Mouse (Mus musculus) forebrain, postnatal 0 days (tissue): ENCODE measurements around the gene BC024978. TPM values are rescaled to one million over a fixed set of nuclear protein-coding genes. Genes with fewer than 3 reads are reported as not detected.
A peak's percentile ranks its signal among the peaks of the same experiment; 100 is the strongest.

Source experiments
- ATAC-seq: fragments of 200-750 bp; cut with Nextera tagmentation; 2 replicates; pipeline ENCODE4 v1.8.0; 2017; ENCODE audit warnings: mild to moderate bottlenecking, moderate library complexity
- DNase-seq: peaks from one replicate; pipeline ENCODE4 v3.0.0-alpha.2; 2015
- H3K27ac ChIP-seq: fragments of 300-500 bp; sonication (generic); 2 replicates; pipeline ENCODE4 v1.5.1; 2014; ENCODE audit warnings: low read depth, mild to moderate bottlenecking, antibody characterized with exemption, low read length, moderate library complexity, mixed read lengths
- H3K27me3 ChIP-seq: fragments of 300-500 bp; sonication (generic); 2 replicates; pipeline ENCODE4 v1.6.1; 2014; ENCODE audit warnings: mild to moderate bottlenecking, low read length, mixed read lengths; ENCODE audit not compliant: insufficient read depth
- H3K36me3 ChIP-seq: fragments of 300-500 bp; sonication (generic); 2 replicates; pipeline ENCODE4 v1.6.1; 2014; ENCODE audit warnings: mild to moderate bottlenecking, moderate library complexity; ENCODE audit not compliant: insufficient read depth
- H3K4me1 ChIP-seq: fragments of 300-500 bp; sonication (generic); 2 replicates; pipeline ENCODE4 v1.6.1; 2014; ENCODE audit warnings: antibody characterized with exemption; ENCODE audit not compliant: insufficient read depth
- H3K4me2 ChIP-seq: fragments of 300-500 bp; sonication (generic); 2 replicates; pipeline ENCODE4 v1.6.1; 2014; ENCODE audit warnings: low read depth, mild to moderate bottlenecking, moderate library complexity
- H3K4me3 ChIP-seq: fragments of 300-500 bp; sonication (generic); 2 replicates; pipeline ENCODE4 v1.5.1; 2014; ENCODE audit warnings: low read depth, low read length, mixed read lengths
- H3K9ac ChIP-seq: fragments of 300-500 bp; sonication (generic); 2 replicates; pipeline ENCODE4 v1.6.1; 2014; ENCODE audit warnings: mild to moderate bottlenecking
- H3K9me3 ChIP-seq: fragments of 300-500 bp; sonication (generic); 2 replicates; pipeline ENCODE4 v1.6.1; 2016; ENCODE audit warnings: low read length
- CTCF ChIP-seq: sonication (generic); IDR thresholded peaks from 2 replicates; pipeline ENCODE4 v1.5.1; 2016; ENCODE audit warnings: antibody characterized with exemption, control low read depth, low read depth
- WGBS: fragments of 180-500 bp; shearing (Covaris S2); extraction: QIAGEN DNeasy Blood & Tissue Kit; methylation state at CpG from one replicate; pipeline ENCODE4 v1.1.7; 2014; 5-methylcytosine and 5-hydroxymethylcytosine counted together
- polyA plus RNA-seq: library from polyadenylated mRNA; unstranded; fragments of >200 nt; fragmentation: Nextera tagmentation; extraction: Ambion mirVana; gene quantifications from 2 replicates; pipeline ENCODE4 v1.2.1, GENCODE M21; 2015
- total RNA-seq: library from RNA; depleted of rRNA; stranded (reverse); fragments of >200 nt; gene quantifications from 2 replicates; pipeline ENCODE4 v1.2.3, GENCODE M21; 2014; rRNA removed

Gene BC024978
- total RNA-seq = 5.7 and 5.8 TPM in 2 replicates
- polyA plus RNA-seq = 2.0 TPM in 2 replicates

GRCm38 (mm10) chr7:27195681-27196611, at the start of gene BC024978, which contains the start of gene Snrpa:
TSS of gene BC024978 (plus strand) at chr7:27195781.
TSS of gene Snrpa (minus strand) at chr7:27196271.
- peak; percentile 97 for ATAC-seq
- no peaks in the 10 kb centered on the region for H3K9me3 ChIP-seq
- peak; percentile 98 for DNase-seq
- H3K4me3 ChIP-seq = peak within 1 kb of the TSS; percentile 67
- H3K36me3 ChIP-seq = peaks cover 25% of the 10 kb centered on the region
- H3K27me3 ChIP-seq = no peaks in the 10 kb centered on the region
- H3K9ac ChIP-seq = peak within 1 kb of the TSS; percentile 73
- peak within 1 kb of the TSS; percentile 97 for H3K27ac ChIP-seq
- no peak for TF ChIP-seq CTCF
- 1% methylated on average over 64 of the region's 64 CpGs for WGBS
- peaks cover 12% of the 10 kb centered on the region for H3K4me1 ChIP-seq
- H3K4me2 ChIP-seq = peak within 1 kb of the TSS; percentile 85

GRCm38 (mm10) chr7:27153205-27153764, 42.3 kb upstream of the BC024978 start, which contains the start of gene Cyp2t4:
TSS of gene Cyp2t4 (plus strand) at chr7:27153714.
- 62% methylated on average over 10 of the region's 10 CpGs for WGBS

GRCm38 (mm10) chr7:27156005-27156404, 39.6 kb upstream of the BC024978 start:
- no peaks in the 10 kb centered on the region for H3K4me1 ChIP-seq
- TF ChIP-seq CTCF = no peak
- H3K4me2 ChIP-seq = no peak overlapping the region
- peaks cover 23% of the 10 kb centered on the region for H3K36me3 ChIP-seq
- H3K27me3 ChIP-seq = no peaks in the 10 kb centered on the region
- no peak overlapping the region for H3K4me3 ChIP-seq
- no peak for ATAC-seq
- DNase-seq = peak; percentile 12
- H3K9me3 ChIP-seq = no peaks in the 10 kb centered on the region
- H3K27ac ChIP-seq = no peak overlapping the region
- H3K9ac ChIP-seq = no peak overlapping the region
- 67% methylated on average over 13 of the region's 13 CpGs for WGBS

More at GRCm38 (mm10) chr7:27153205-27153764, 42.3 kb upstream of the BC024978 start, which contains the start of gene Cyp2t4:
- DNase-seq (no peak), ATAC-seq (no peak)
- Histone ChIP-seq H3K27me3 (no peaks in the 10 kb centered on the region), H3K36me3 (peaks cover 12% of the 10 kb centered on the region), H3K4me2 (no peak within 1 kb of the TSS), H3K4me3 (no peak within 1 kb of the TSS), H3K9me3 (no peaks in the 10 kb centered on the region), H3K9ac (no peak within 1 kb of the TSS), H3K4me1 (no peaks in the 10 kb centered on the region), H3K27ac (no peak within 1 kb of the TSS)
- TF ChIP-seq CTCF = no peak

- DNase-seq (no peak), ATAC-seq (no peak)
- Histone ChIP-seq H3K9me3 (no peaks in the 10 kb centered on the region), H3K4me1 (peaks cover 7% of the 10 kb centered on the region; the same call in 1 of the 2 replicates), H3K4me2 (no peak overlapping the region), H3K9ac (no peak overlapping the region), H3K4me3 (no peak overlapping the region), H3K27me3 (no peaks in the 10 kb centered on the region), H3K36me3 (peaks cover 28% of the 10 kb centered on the region), H3K27ac (no peak overlapping the region)
- 94% methylated on average over 9 of the region's 9 CpGs for WGBS
- no peak for TF ChIP-seq CTCF
These were observed 37.4 kb upstream of the BC024978 start for GRCm38 (mm10) chr7:27158171-27158570.

GRCm38 (mm10) chr7:27159256-27159655, 36.3 kb upstream of the BC024978 start:
- 93% methylated on average over 6 of the region's 6 CpGs for WGBS

GRCm38 (mm10) chr7:27159882-27160281, 35.7 kb upstream of the BC024978 start:
- Histone ChIP-seq H3K4me1 (peaks cover 19% of the 10 kb centered on the region), H3K27ac (no peak overlapping the region), H3K4me3 (no peak overlapping the region), H3K9ac (no peak overlapping the region), H3K9me3 (no peaks in the 10 kb centered on the region), H3K27me3 (no peaks in the 10 kb centered on the region), H3K36me3 (peaks cover 38% of the 10 kb centered on the region), H3K4me2 (no peak overlapping the region)
- peak; percentile 89 for DNase-seq
- ATAC-seq = peak; percentile 92
- WGBS = 16% methylated on average over 8 of the region's 8 CpGs
- TF ChIP-seq CTCF = peak; percentile 97

More at GRCm38 (mm10) chr7:27159256-27159655, 36.3 kb upstream of the BC024978 start:
- Histone ChIP-seq H3K4me2 (no peak overlapping the region), H3K9me3 (no peaks in the 10 kb centered on the region), H3K9ac (no peak overlapping the region), H3K27me3 (no peaks in the 10 kb centered on the region), H3K4me1 (peaks cover 17% of the 10 kb centered on the region), H3K36me3 (peaks cover 31% of the 10 kb centered on the region), H3K4me3 (no peak overlapping the region), H3K27ac (no peak overlapping the region)
- DNase-seq = no peak
- no peak for ATAC-seq
- TF ChIP-seq CTCF = no peak
